ENCODE assay signal across 8 mouse cellular contexts in the genomic region with DNA sequence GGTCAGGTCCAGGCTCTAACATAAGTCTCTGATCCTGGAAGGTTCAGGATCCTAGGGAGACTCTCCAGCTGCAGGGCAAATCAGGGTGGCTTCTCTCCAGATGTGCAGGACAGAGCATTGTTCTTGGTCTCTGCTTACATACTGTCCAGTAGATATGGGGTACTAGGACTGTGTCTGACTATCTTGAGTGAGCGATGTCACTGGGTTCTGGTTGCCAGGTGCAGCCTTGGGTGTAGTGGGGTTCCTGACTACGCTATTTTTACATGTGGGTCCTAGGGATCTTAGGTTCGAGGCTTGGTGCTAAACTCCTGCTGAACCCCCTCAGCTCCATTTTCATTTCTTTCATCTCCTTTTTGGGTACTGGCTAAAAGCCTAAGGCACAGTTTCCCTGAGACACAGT. TPM values are rescaled to one million over a fixed set of nuclear protein-coding genes. Genes with fewer than 3 reads are reported as not detected.
DNase-seq lines count a peak whose midpoint lies in the region; ATAC-seq and TF ChIP-seq lines count a peak whose summit lies in the region.

No protein-coding gene starts in this region.

- no peak for DNase-seq in kidney, adult 18-20 months
- DNase-seq in embryonic facial prominence, embryonic 10.5 days (ENCODE audit: low spot score) = no peak
- no peak for DNase-seq in intestine, embryonic 14.5 days (ENCODE audit: low spot score)
- no peak for DNase-seq in midbrain, postnatal 0 days (ENCODE audit: low spot score)
- no peak for DNase-seq in layer of hippocampus, adult 9-10 months (ENCODE audit: low spot score)
- DNase-seq in right cerebral cortex, postnatal 14 days = no peak
- no peak for DNase-seq in layer of hippocampus, adult 8-10 months (ENCODE audit: low spot score in 2 of 2)

- peak overlapping the region; percentile 70 for H3K9ac ChIP-seq in kidney, embryonic 15.5 days
- H3K9ac ChIP-seq in intestine, embryonic 14.5 days (ENCODE audit: low read length) = peak overlapping the region; percentile 79
- peak overlapping the region; percentile 67 for H3K9ac ChIP-seq in midbrain, postnatal 0 days (replicated peaks; ENCODE audit: low read length, poor library complexity, severe bottlenecking)

- no peak for TF ChIP-seq CTCF in midbrain, postnatal 0 days (IDR thresholded peaks at IDR 0.05)

- no peaks in the 10 kb centered on the region for H3K27me3 ChIP-seq in kidney, embryonic 15.5 days
- H3K27me3 ChIP-seq in embryonic facial prominence, embryonic 10.5 days (replicated peaks; ENCODE audit: low read depth, poor library complexity, severe bottlenecking) = no peaks in the 10 kb centered on the region
- H3K27me3 ChIP-seq in intestine, embryonic 14.5 days (replicated peaks; ENCODE audit: control insufficient read depth, insufficient read depth, low read length) = no peaks in the 10 kb centered on the region
- H3K27me3 ChIP-seq in midbrain, postnatal 0 days (ENCODE audit: insufficient read depth, low read length) = no peaks in the 10 kb centered on the region

- whole genome bisulfite sequencing in kidney, embryonic 15.5 days = 84% methylated on average over 3 of the region's 3 CpGs
- WGBS in embryonic facial prominence, embryonic 10.5 days = 89% methylated on average over 3 of the region's 3 CpGs
- 92% methylated on average over 3 of the region's 3 CpGs for WGBS in intestine, embryonic 14.5 days
- WGBS in midbrain, postnatal 0 days = 81% methylated on average over 3 of the region's 3 CpGs

- no peaks in the 10 kb centered on the region for H3K9me3 ChIP-seq in kidney, embryonic 15.5 days (replicated peaks)
- H3K9me3 ChIP-seq in embryonic facial prominence, embryonic 10.5 days = no peaks in the 10 kb centered on the region
- H3K9me3 ChIP-seq in intestine, embryonic 14.5 days (ENCODE audit: control insufficient read depth, low read length) = no peaks in the 10 kb centered on the region
- no peaks in the 10 kb centered on the region for H3K9me3 ChIP-seq in midbrain, postnatal 0 days (ENCODE audit: low read length)

- H3K36me3 ChIP-seq in kidney, embryonic 15.5 days = peaks cover 34% of the 10 kb centered on the region
- H3K36me3 ChIP-seq in embryonic facial prominence, embryonic 10.5 days (replicated peaks) = peaks cover 54% of the 10 kb centered on the region
- peaks cover 29% of the 10 kb centered on the region for H3K36me3 ChIP-seq in intestine, embryonic 14.5 days (ENCODE audit: control insufficient read depth, insufficient read depth, low read length)
- peaks cover 9% of the 10 kb centered on the region for H3K36me3 ChIP-seq in midbrain, postnatal 0 days (ENCODE audit: insufficient read depth, low read length)

- peak overlapping the region; percentile 94 for H3K4me3 ChIP-seq in kidney, embryonic 15.5 days (replicated peaks)
- H3K4me3 ChIP-seq in embryonic facial prominence, embryonic 10.5 days = peak overlapping the region; percentile 79
- peak overlapping the region; percentile 99 for H3K4me3 ChIP-seq in intestine, embryonic 14.5 days (ENCODE audit: low read depth, low read length)
- peak overlapping the region; percentile 87 for H3K4me3 ChIP-seq in midbrain, postnatal 0 days (ENCODE audit: low read depth, low read length)

- peaks cover 37% of the 10 kb centered on the region for H3K4me1 ChIP-seq in kidney, embryonic 15.5 days
- H3K4me1 ChIP-seq in embryonic facial prominence, embryonic 10.5 days = peaks cover 35% of the 10 kb centered on the region
- H3K4me1 ChIP-seq in intestine, embryonic 14.5 days (replicated peaks; ENCODE audit: control insufficient read depth, insufficient read depth, low read length) = peaks cover 29% of the 10 kb centered on the region
- H3K4me1 ChIP-seq in midbrain, postnatal 0 days (ENCODE audit: insufficient read depth, low read length) = peaks cover 14% of the 10 kb centered on the region

- peak overlapping the region; percentile 65 for H3K4me2 ChIP-seq in kidney, embryonic 15.5 days
- H3K4me2 ChIP-seq in intestine, embryonic 14.5 days (ENCODE audit: low read length) = peak overlapping the region; percentile 56
- peak overlapping the region; percentile 74 for H3K4me2 ChIP-seq in midbrain, postnatal 0 days (ENCODE audit: low read depth, low read length, poor library complexity, severe bottlenecking)

- no peak overlapping the region for H3K27ac ChIP-seq in kidney, embryonic 15.5 days
- H3K27ac ChIP-seq in embryonic facial prominence, embryonic 10.5 days (replicated peaks) = peak overlapping the region; percentile 96
- H3K27ac ChIP-seq in intestine, embryonic 14.5 days (ENCODE audit: low read depth) = no peak overlapping the region
- H3K27ac ChIP-seq in midbrain, postnatal 0 days (ENCODE audit: low read depth, low read length) = peak overlapping the region; percentile 77; the same call in 1 of the 2 replicates

- no peak for ATAC-seq in kidney, embryonic 15.5 days (replicated peaks; ENCODE audit: low FRiP score)
- ATAC-seq in intestine, embryonic 14.5 days (replicated peaks; ENCODE audit: low FRiP score, low TSS enrichment, low read depth) = no peak
- no peak for ATAC-seq in midbrain, postnatal 0 days (ENCODE audit: low FRiP score)

RNA-seq across cellular contexts. Expression of a gene that starts 1.3 kb away (rescaled TPM):
- polyA plus RNA-seq in kidney, embryonic 15.5 days (2015; fragmentation: Nextera tagmentation; extraction: Ambion mirVana) = 113 and 122 TPM in 2 replicates
- 180 and 183 TPM in 2 replicates for polyA plus RNA-seq in embryonic facial prominence, embryonic 10.5 days (2016; fragmentation: Nextera tagmentation; extraction: Ambion mirVana)
- polyA plus RNA-seq in intestine, embryonic 14.5 days (2014; fragmentation: Nextera tagmentation; extraction: Ambion mirVana) = 116 and 126 TPM in 2 replicates
- total RNA-seq in midbrain, postnatal 0 days (2014; rRNA removed) = 19.8 and 22.6 TPM in 2 replicates
- 20.8 and 22.0 TPM in 2 replicates for polyA plus RNA-seq in midbrain, postnatal 0 days (2015; fragmentation: Nextera tagmentation; extraction: Ambion mirVana)
- 10 to 100 TPM; 10.1 to 12.0 (median 11.1) TPM for total RNA-seq in layer of hippocampus, adult 8-10 months (2022)

RNA-seq across cellular contexts. Expression of a gene that starts 21.8 kb away (rescaled TPM):
- 11.2 and 11.9 TPM in 2 replicates for polyA plus RNA-seq in kidney, embryonic 15.5 days (2015; fragmentation: Nextera tagmentation; extraction: Ambion mirVana)
- polyA plus RNA-seq in embryonic facial prominence, embryonic 10.5 days (2016; fragmentation: Nextera tagmentation; extraction: Ambion mirVana) = 9.3 and 10.1 TPM in 2 replicates
- polyA plus RNA-seq in intestine, embryonic 14.5 days (2014; fragmentation: Nextera tagmentation; extraction: Ambion mirVana) = 4.3 and 7.0 TPM in 2 replicates
- 13.6 and 23.1 TPM in 2 replicates for total RNA-seq in midbrain, postnatal 0 days (2014; rRNA removed)
- 25.2 and 25.9 TPM in 2 replicates for polyA plus RNA-seq in midbrain, postnatal 0 days (2015; fragmentation: Nextera tagmentation; extraction: Ambion mirVana)
- total RNA-seq in layer of hippocampus, adult 8-10 months (2022) = 10 to 100 TPM; 10.9 to 17.6 (median 14.0) TPM

RNA-seq across cellular contexts. Expression of a gene that starts 28.1 kb away (rescaled TPM):
- 1.0 and 1.8 TPM in 2 replicates for polyA plus RNA-seq in kidney, embryonic 15.5 days (2015; fragmentation: Nextera tagmentation; extraction: Ambion mirVana)
- 0.04 and 0.20 TPM in 2 replicates for polyA plus RNA-seq in embryonic facial prominence, embryonic 10.5 days (2016; fragmentation: Nextera tagmentation; extraction: Ambion mirVana)
- 2.9 and 3.1 TPM in 2 replicates for polyA plus RNA-seq in intestine, embryonic 14.5 days (2014; fragmentation: Nextera tagmentation; extraction: Ambion mirVana)
- total RNA-seq in midbrain, postnatal 0 days (2014; rRNA removed) = 5.1 and 6.1 TPM in 2 replicates
- polyA plus RNA-seq in midbrain, postnatal 0 days (2015; fragmentation: Nextera tagmentation; extraction: Ambion mirVana) = 1.6 and 1.9 TPM in 2 replicates
- 10 to 100 TPM in 2 of 4 experiments, 1 to 10 TPM in 2; 4.7 to 11.9 (median 8.2) TPM for total RNA-seq in layer of hippocampus, adult 8-10 months (2022)

RNA-seq across cellular contexts. Expression of a gene that starts 37.5 kb away (rescaled TPM):
- polyA plus RNA-seq in kidney, embryonic 15.5 days (2015; fragmentation: Nextera tagmentation; extraction: Ambion mirVana) = 0.12 and 0.14 TPM in 2 replicates
- 0.30 TPM in 1 of 2 replicates, not detected in the other for polyA plus RNA-seq in embryonic facial prominence, embryonic 10.5 days (2016; fragmentation: Nextera tagmentation; extraction: Ambion mirVana)
- polyA plus RNA-seq in intestine, embryonic 14.5 days (2014; fragmentation: Nextera tagmentation; extraction: Ambion mirVana) = 0.42 and 0.50 TPM in 2 replicates
- 0.16 TPM in 1 of 2 replicates, not detected in the other for total RNA-seq in midbrain, postnatal 0 days (2014; rRNA removed)
- 0.06 TPM in 2 replicates for polyA plus RNA-seq in midbrain, postnatal 0 days (2015; fragmentation: Nextera tagmentation; extraction: Ambion mirVana)
- total RNA-seq in layer of hippocampus, adult 8-10 months (2022) = not detected

Comparison
In these comparisons a context has a peak if more than half of its experiments do, and no peak if none do; other contexts are left out.
1. H3K27ac ChIP-seq: peak in embryonic facial prominence, embryonic 10.5 days (single experiment) and midbrain, postnatal 0 days (single experiment); none in kidney, embryonic 15.5 days (single experiment) and intestine, embryonic 14.5 days (single experiment).
2. Peak in every context shown above with its lines, with median percentiles within 50 percentile points of each other: H3K4me2 ChIP-seq, H3K4me3 ChIP-seq and H3K9ac ChIP-seq.